Mouse (Mus musculus) kidney, adult 2 months (tissue): ENCODE results near the gene Rnaseh1.

Experiments
- CTCF ChIP-seq: fragments of 200-500 bp; conservative IDR thresholded peaks from 2 replicates; pipeline ENCODE4 v1.5.1; 2011; ENCODE audit warnings: low read depth, mild to moderate bottlenecking, control low read depth, low read length, moderate library complexity, mixed read lengths; ENCODE audit not compliant: insufficient read depth, insufficient read length
- POLR2A ChIP-seq: fragments of 200-500 bp; IDR thresholded peaks from one replicate; pipeline ENCODE4 v1.6.1; 2011; ENCODE audit warnings: low read depth, low read length, control low read depth

GRCm38 (mm10) chr12:28617297-28617696 is 32.1 kb upstream of the Rnaseh1 start:
- no peak for TF ChIP-seq CTCF
- no peak for TF ChIP-seq POLR2A
